Mouse (Mus musculus): ENCODE results near the gene C1qtnf4. TPM values are rescaled to one million over a fixed set of nuclear protein-coding genes. Genes with fewer than 3 reads are reported as not detected.

Gene C1qtnf4
- polyA plus RNA-seq, 1 experiment: 4.9 TPM

- Histone ChIP-seq H3K4me3 (ENCODE audit: control insufficient read depth, insufficient read depth, low read length) (no peak overlapping the region), H3K4me1 (replicated peaks; ENCODE audit: control insufficient read depth, insufficient read depth, low read length) (no peaks in the 10 kb centered on the region), H3K27ac (ENCODE audit: control insufficient read depth, insufficient read depth, low read length) (no peak overlapping the region), H3K27me3 (ENCODE audit: control insufficient read depth, insufficient read depth, low read length) (no peaks in the 10 kb centered on the region), H3K36me3 (ENCODE audit: control insufficient read depth, insufficient read depth, low read length) (peaks cover 60% of the 10 kb centered on the region)
- DNase-seq: no peak
- TF ChIP-seq CTCF (IDR thresholded peaks at IDR 0.05; ENCODE audit: borderline replicate concordance, control insufficient read depth, extremely low read depth, insufficient read depth, low read length, poor library complexity) (no peak), POLR2A (IDR thresholded peaks at IDR 0.05; ENCODE audit: control insufficient read depth, extremely low read depth, insufficient read depth, low read length, poor library complexity) (no peak)
Observed at GRCm38 (mm10) chr2:90864184-90864583, 21.5 kb upstream of the C1qtnf4 start.

- no peaks in the 10 kb centered on the region for H3K4me1 ChIP-seq (replicated peaks; ENCODE audit: control insufficient read depth, insufficient read depth, low read length)
- TF ChIP-seq POLR2A (IDR thresholded peaks at IDR 0.05; ENCODE audit: control insufficient read depth, extremely low read depth, insufficient read depth, low read length, poor library complexity) (no peak), CTCF (IDR thresholded peaks at IDR 0.05; ENCODE audit: borderline replicate concordance, control insufficient read depth, extremely low read depth, insufficient read depth, low read length, poor library complexity) (peak; percentile 76; the same call in 1 of the 2 replicates)
- H3K27ac ChIP-seq (ENCODE audit: control insufficient read depth, insufficient read depth, low read length): no peak overlapping the region
- H3K27me3 ChIP-seq (ENCODE audit: control insufficient read depth, insufficient read depth, low read length): no peaks in the 10 kb centered on the region
- peaks cover 42% of the 10 kb centered on the region for H3K36me3 ChIP-seq (ENCODE audit: control insufficient read depth, insufficient read depth, low read length)
- no peak overlapping the region for H3K4me3 ChIP-seq (ENCODE audit: control insufficient read depth, insufficient read depth, low read length)
- 54% methylated on average over 3 of the region's 3 CpGs for WGBS
- peak; percentile 81 for DNase-seq
Observed at GRCm38 (mm10) chr2:90866524-90866923, 19.1 kb upstream of the C1qtnf4 start.

GRCm38 (mm10) chr2:90870136-90870601, 15.5 kb upstream of the C1qtnf4 start:
- no peaks in the 10 kb centered on the region for H3K27me3 ChIP-seq (ENCODE audit: control insufficient read depth, insufficient read depth, low read length)
- WGBS: 74% methylated on average over 4 of the region's 4 CpGs
- no peak overlapping the region for H3K27ac ChIP-seq (ENCODE audit: control insufficient read depth, insufficient read depth, low read length)
- no peak for TF ChIP-seq CTCF (IDR thresholded peaks at IDR 0.05; ENCODE audit: borderline replicate concordance, control insufficient read depth, extremely low read depth, insufficient read depth, low read length, poor library complexity)
- TF ChIP-seq POLR2A (IDR thresholded peaks at IDR 0.05; ENCODE audit: control insufficient read depth, extremely low read depth, insufficient read depth, low read length, poor library complexity): no peak
- H3K36me3 ChIP-seq (ENCODE audit: control insufficient read depth, insufficient read depth, low read length): peaks cover 13% of the 10 kb centered on the region
- no peak overlapping the region for H3K4me3 ChIP-seq (ENCODE audit: control insufficient read depth, insufficient read depth, low read length)
- no peaks in the 10 kb centered on the region for H3K4me1 ChIP-seq (replicated peaks; ENCODE audit: control insufficient read depth, insufficient read depth, low read length)
- DNase-seq: no peak

- DNase-seq: no peak
- 63% methylated on average over 8 of the region's 8 CpGs for WGBS
- TF ChIP-seq POLR2A (IDR thresholded peaks at IDR 0.05; ENCODE audit: control insufficient read depth, extremely low read depth, insufficient read depth, low read length, poor library complexity): no peak
- TF ChIP-seq CTCF (IDR thresholded peaks at IDR 0.05; ENCODE audit: borderline replicate concordance, control insufficient read depth, extremely low read depth, insufficient read depth, low read length, poor library complexity): no peak
- peaks cover 4% of the 10 kb centered on the region; the same call in 1 of the 2 replicates for H3K36me3 ChIP-seq (ENCODE audit: control insufficient read depth, insufficient read depth, low read length)
- H3K27me3 ChIP-seq (ENCODE audit: control insufficient read depth, insufficient read depth, low read length): no peaks in the 10 kb centered on the region
- no peaks in the 10 kb centered on the region for H3K4me1 ChIP-seq (replicated peaks; ENCODE audit: control insufficient read depth, insufficient read depth, low read length)
- H3K4me3 ChIP-seq (ENCODE audit: control insufficient read depth, insufficient read depth, low read length): no peak overlapping the region
- H3K27ac ChIP-seq (ENCODE audit: control insufficient read depth, insufficient read depth, low read length): no peak overlapping the region
Observed at GRCm38 (mm10) chr2:90871180-90871961, 14.3 kb upstream of the C1qtnf4 start.

- no peak for DNase-seq
- WGBS: 88% methylated on average over 1 of the region's 1 CpGs
- TF ChIP-seq CTCF (IDR thresholded peaks at IDR 0.05; ENCODE audit: borderline replicate concordance, control insufficient read depth, extremely low read depth, insufficient read depth, low read length, poor library complexity) (no peak), POLR2A (IDR thresholded peaks at IDR 0.05; ENCODE audit: control insufficient read depth, extremely low read depth, insufficient read depth, low read length, poor library complexity) (no peak)
- H3K4me1 ChIP-seq (replicated peaks; ENCODE audit: control insufficient read depth, insufficient read depth, low read length): no peaks in the 10 kb centered on the region
- H3K27ac ChIP-seq (ENCODE audit: control insufficient read depth, insufficient read depth, low read length): no peak overlapping the region
- H3K36me3 ChIP-seq (ENCODE audit: control insufficient read depth, insufficient read depth, low read length): no peaks in the 10 kb centered on the region
- no peaks in the 10 kb centered on the region for H3K27me3 ChIP-seq (ENCODE audit: control insufficient read depth, insufficient read depth, low read length)
- no peak overlapping the region for H3K4me3 ChIP-seq (ENCODE audit: control insufficient read depth, insufficient read depth, low read length)
Observed at GRCm38 (mm10) chr2:90874025-90874424, 11.6 kb upstream of the C1qtnf4 start.

- H3K27me3 ChIP-seq (ENCODE audit: control insufficient read depth, insufficient read depth, low read length): 0 out of 2 replicates have a peak, but pooled peaks cover 2% of the 10 kb centered on the region
- no peak for DNase-seq
- 55% methylated on average over 2 of the region's 2 CpGs for WGBS
- H3K4me1 ChIP-seq (replicated peaks; ENCODE audit: control insufficient read depth, insufficient read depth, low read length): no peaks in the 10 kb centered on the region
- H3K4me3 ChIP-seq (ENCODE audit: control insufficient read depth, insufficient read depth, low read length): no peak overlapping the region
- TF ChIP-seq CTCF (IDR thresholded peaks at IDR 0.05; ENCODE audit: borderline replicate concordance, control insufficient read depth, extremely low read depth, insufficient read depth, low read length, poor library complexity) (no peak), POLR2A (IDR thresholded peaks at IDR 0.05; ENCODE audit: control insufficient read depth, extremely low read depth, insufficient read depth, low read length, poor library complexity) (no peak)
- no peaks in the 10 kb centered on the region for H3K36me3 ChIP-seq (ENCODE audit: control insufficient read depth, insufficient read depth, low read length)
- H3K27ac ChIP-seq (ENCODE audit: control insufficient read depth, insufficient read depth, low read length): no peak overlapping the region
Observed at GRCm38 (mm10) chr2:90875239-90875638, 10.4 kb upstream of the C1qtnf4 start.

All from thymus, adult 2 months (tissue).